Mouse (Mus musculus): ENCODE measurements around the gene Enc1. TPM values are rescaled to one million over a fixed set of nuclear protein-coding genes. Genes with fewer than 3 reads are reported as not detected.

Enc1 gene
- polyA plus RNA-seq, 1 experiment from 2014 or later: 0.67 TPM

DNA sequence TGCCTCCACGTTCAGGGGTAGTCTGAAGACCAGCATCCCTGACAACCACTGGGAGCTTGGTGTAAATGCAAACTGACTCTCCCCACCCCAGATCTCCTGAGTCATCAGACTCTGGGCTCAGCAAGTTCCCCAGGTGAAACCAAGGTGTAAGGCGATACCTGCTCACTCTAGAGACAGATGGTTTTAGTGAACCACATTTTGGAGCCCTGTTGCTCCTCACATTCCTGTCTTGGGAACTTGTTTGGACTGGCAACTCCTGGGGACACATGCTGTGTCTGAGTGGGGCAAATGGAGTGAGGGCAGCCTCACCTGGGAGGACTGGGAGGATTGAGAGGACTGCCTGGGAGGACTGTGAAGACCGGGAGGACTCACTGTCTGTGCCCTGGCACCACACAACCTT is 13.1 kb upstream of the Enc1 start:
- no peak for ATAC-seq (ENCODE audit: insufficient read depth)
- Histone ChIP-seq H3K27me3 (no peaks in the 10 kb centered on the region), H3K9ac (no peak overlapping the region), H3K9me3 (replicated peaks) (no peaks in the 10 kb centered on the region), H3K4me2 (no peak overlapping the region), H3K4me1 (replicated peaks) (peaks cover 5% of the 10 kb centered on the region; the same call in 1 of the 2 replicates), H3K4me3 (replicated peaks) (no peak overlapping the region), H3K27ac (replicated peaks) (no peak overlapping the region), H3K36me3 (replicated peaks) (no peaks in the 10 kb centered on the region)
- 62% methylated on average over 3 of the region's 3 CpGs for WGBS (ENCODE audit: insufficient replicate concordance)

DNA sequence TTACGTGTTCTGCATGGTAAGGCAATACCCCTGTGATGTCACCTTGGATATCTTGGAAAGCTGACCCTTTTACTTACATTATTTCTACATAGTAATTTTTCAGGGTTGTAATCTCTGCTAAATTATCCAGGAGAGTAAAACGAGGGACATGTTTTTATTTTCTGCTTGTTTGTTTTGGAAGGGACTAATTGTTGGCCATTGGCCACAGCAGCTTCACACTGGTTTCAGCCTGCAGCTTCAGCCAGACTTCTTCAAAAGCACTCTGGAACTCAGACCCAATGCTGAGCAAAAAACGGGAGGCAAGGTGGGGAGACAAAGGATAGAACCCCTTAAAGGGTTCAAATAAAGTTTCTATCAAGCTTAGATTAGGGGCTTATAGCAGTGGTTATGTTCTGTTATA is 10.8 kb upstream of the Enc1 start:
- WGBS (ENCODE audit: insufficient replicate concordance): 50% methylated on average over 3 of the region's 3 CpGs

DNA sequence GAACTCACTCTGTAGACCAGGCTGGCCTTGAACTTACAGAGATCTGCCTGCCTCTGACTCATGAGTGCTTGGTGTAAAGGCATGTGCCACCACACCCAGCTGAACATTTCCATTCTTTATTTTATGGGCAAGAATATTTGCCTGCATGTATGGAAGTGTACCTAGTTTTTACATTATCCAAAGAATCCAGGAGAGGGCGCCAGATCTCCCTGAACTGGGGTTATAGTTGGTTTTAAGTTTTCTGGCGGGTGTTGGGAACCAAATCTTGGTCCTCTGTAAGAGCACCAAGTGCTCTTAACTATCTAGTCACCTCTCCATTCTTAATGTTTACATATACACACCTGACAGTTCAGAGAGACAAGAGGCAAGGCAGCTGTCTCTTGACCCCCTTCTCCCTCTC is 7.8 kb upstream of the Enc1 start:
- Histone ChIP-seq H3K27me3 (peaks cover 5% of the 10 kb centered on the region; the same call in 1 of the 2 replicates), H3K27ac (replicated peaks) (no peak overlapping the region), H3K9ac (no peak overlapping the region), H3K4me3 (replicated peaks) (no peak overlapping the region), H3K4me2 (no peak overlapping the region), H3K4me1 (replicated peaks) (peaks cover 3% of the 10 kb centered on the region; the same call in 1 of the 2 replicates), H3K36me3 (replicated peaks) (no peaks in the 10 kb centered on the region), H3K9me3 (replicated peaks) (no peaks in the 10 kb centered on the region)
- 40% methylated on average over 2 of the region's 2 CpGs for WGBS (ENCODE audit: insufficient replicate concordance)
- ATAC-seq (ENCODE audit: insufficient read depth): no peak

More for the DNA sequence above, 10.8 kb upstream of the Enc1 start:
- Histone ChIP-seq H3K4me2 (no peak overlapping the region), H3K4me1 (replicated peaks) (peaks cover 5% of the 10 kb centered on the region; the same call in 1 of the 2 replicates), H3K27ac (replicated peaks) (no peak overlapping the region), H3K9ac (no peak overlapping the region), H3K9me3 (replicated peaks) (no peaks in the 10 kb centered on the region), H3K36me3 (replicated peaks) (no peaks in the 10 kb centered on the region), H3K27me3 (no peaks in the 10 kb centered on the region), H3K4me3 (replicated peaks) (no peak overlapping the region)
- ATAC-seq (ENCODE audit: insufficient read depth): no peak

DNA sequence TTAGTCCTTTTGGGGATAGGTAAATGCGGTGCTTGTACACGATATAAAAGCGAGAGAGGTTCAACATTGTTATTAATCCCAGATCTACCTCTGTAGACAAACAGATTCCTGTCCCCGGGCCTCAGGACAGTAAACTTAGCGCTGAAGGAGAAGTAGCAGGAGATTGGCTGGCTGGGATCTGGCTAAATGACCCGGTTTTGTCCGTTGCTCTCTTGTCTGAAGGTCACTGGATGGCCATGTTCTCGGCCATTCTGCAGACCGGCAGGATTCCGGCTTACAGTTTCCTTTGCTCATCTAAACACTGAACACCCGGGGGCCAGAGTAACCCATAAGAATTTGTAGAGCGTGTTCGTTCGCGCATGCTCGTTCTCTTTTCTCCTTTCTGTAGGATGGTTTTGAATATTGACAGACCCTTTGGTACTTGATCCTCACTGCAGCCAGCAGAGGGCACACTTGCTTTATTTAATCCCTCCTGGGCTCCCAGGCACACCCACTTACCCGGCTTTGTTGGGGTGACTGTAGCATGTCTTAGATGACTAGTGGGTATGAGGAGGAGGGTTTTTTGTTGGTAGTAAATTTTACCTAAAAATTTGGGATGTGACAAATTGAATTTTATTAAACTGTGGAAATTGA is 6.0 kb upstream of the Enc1 start:
- 0 out of 2 replicates have a peak overlapping the region, but pooled peaks have one; percentile 21 for H3K4me3 ChIP-seq (replicated peaks)
- 16% methylated on average over 17 of the region's 17 CpGs for WGBS (ENCODE audit: insufficient replicate concordance)
- H3K9ac ChIP-seq: no peak overlapping the region
- no peaks in the 10 kb centered on the region for H3K36me3 ChIP-seq (replicated peaks)
- H3K9me3 ChIP-seq (replicated peaks): no peaks in the 10 kb centered on the region
- peaks cover 3% of the 10 kb centered on the region; the same call in 1 of the 2 replicates for H3K4me1 ChIP-seq (replicated peaks)
- peaks cover 24% of the 10 kb centered on the region for H3K27me3 ChIP-seq
- peak overlapping the region; percentile 52 for H3K4me2 ChIP-seq
- ATAC-seq (ENCODE audit: insufficient read depth): no peak
- no peak overlapping the region for H3K27ac ChIP-seq (replicated peaks)

DNA sequence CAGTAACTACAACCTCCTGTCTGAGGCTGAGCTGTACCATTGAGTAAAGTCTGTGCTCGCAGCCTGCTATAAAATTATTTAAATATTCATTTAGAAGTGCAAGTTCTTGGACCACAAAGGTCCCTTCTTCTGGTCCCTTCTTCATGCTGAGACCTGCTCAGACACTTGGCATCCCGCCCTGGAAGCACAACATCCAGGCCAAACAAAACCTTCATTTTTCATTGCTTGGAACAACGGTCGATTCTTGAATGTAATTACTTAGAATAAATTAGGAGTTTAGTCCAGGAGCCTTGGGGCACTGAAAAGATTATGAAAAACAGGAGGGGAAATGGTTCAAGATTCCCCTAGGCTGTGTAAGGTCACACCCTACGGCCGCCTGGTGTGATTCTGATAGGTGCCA is 5.0 kb upstream of the Enc1 start:
- Histone ChIP-seq H3K4me3 (replicated peaks) (no peak overlapping the region), H3K9ac (no peak overlapping the region), H3K4me2 (no peak overlapping the region), H3K27ac (replicated peaks) (no peak overlapping the region), H3K9me3 (replicated peaks) (no peaks in the 10 kb centered on the region), H3K4me1 (replicated peaks) (peaks cover 3% of the 10 kb centered on the region), H3K36me3 (replicated peaks) (no peaks in the 10 kb centered on the region), H3K27me3 (peaks cover 34% of the 10 kb centered on the region)
- 70% methylated on average over 6 of the region's 6 CpGs for WGBS (ENCODE audit: insufficient replicate concordance)
- no peak for ATAC-seq (ENCODE audit: insufficient read depth)

DNA sequence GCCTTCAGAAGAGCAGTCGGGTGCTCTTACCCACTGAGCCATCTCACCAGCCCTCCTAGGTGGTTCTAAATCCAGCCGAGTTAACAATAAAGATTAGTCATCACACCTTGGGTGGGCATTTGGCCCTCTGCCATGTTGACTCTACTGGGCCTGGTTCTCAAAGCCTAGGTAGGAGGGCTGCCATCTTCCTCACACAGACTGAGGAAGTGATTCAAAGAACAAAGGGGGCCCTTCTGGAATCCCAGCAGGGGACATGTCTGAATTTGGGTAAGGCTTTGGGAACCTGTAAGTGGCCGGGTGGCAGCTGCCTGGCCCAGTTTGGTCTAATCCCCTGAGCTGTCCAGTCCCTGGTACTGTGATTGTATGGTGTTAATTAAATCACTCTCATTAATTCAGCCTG is 3.2 kb upstream of the Enc1 start:
- Histone ChIP-seq H3K27ac (replicated peaks) (no peak overlapping the region), H3K27me3 (peaks cover 52% of the 10 kb centered on the region), H3K36me3 (replicated peaks) (no peaks in the 10 kb centered on the region), H3K9me3 (replicated peaks) (no peaks in the 10 kb centered on the region), H3K9ac (no peak overlapping the region), H3K4me2 (no peak overlapping the region), H3K4me3 (replicated peaks) (no peak overlapping the region), H3K4me1 (replicated peaks) (peaks cover 6% of the 10 kb centered on the region)
- ATAC-seq (ENCODE audit: insufficient read depth): no peak
- WGBS (ENCODE audit: insufficient replicate concordance): 44% methylated on average over 3 of the region's 3 CpGs

DNA sequence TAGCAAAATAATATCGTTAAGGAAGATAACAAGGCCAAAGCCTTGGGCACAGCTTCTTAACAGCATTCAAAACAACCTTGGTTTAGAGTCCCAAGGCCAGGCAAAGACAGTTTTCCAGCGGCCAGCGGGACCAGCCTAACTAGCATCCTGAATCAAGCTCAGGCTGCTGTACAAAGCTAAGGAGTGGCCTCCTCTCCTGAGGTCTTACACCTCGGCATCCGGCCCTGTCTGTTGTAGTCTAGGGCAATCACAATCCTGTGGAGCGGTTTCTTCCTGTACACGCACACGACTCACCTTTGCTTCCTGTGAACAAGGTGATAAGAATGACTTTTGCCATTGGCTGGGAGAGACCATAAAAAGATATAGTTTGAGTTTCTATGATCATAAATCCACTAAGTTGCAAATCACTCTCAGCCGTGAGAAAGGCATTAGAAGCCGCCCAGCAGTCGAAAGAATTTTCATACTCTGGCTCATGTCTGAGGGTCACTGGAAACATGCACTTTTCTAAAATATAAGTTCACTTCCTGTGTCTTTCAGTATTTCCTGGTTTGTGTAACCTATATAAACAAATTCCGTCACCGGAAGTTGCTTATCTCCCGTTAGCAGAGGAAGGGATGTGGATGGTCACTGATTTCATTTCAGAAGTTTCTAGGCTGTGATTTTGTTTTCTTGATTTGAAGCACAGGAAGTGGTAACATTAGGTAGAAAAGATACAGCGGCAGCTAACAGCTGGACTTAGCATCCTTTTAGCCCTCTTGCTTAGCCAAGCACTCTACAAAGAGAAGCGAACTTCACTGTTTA is 2.5 kb upstream of the Enc1 start:
- H3K27me3 ChIP-seq: peaks cover 56% of the 10 kb centered on the region
- no peak overlapping the region for H3K9ac ChIP-seq
- no peak overlapping the region for H3K4me2 ChIP-seq
- no peak overlapping the region for H3K27ac ChIP-seq (replicated peaks)
- WGBS (ENCODE audit: insufficient replicate concordance): 27% methylated on average over 16 of the region's 16 CpGs
- H3K4me1 ChIP-seq (replicated peaks): peaks cover 11% of the 10 kb centered on the region
- H3K36me3 ChIP-seq (replicated peaks): no peaks in the 10 kb centered on the region
- no peak for ATAC-seq (ENCODE audit: insufficient read depth)
- H3K9me3 ChIP-seq (replicated peaks): no peaks in the 10 kb centered on the region
- no peak overlapping the region for H3K4me3 ChIP-seq (replicated peaks)

DNA sequence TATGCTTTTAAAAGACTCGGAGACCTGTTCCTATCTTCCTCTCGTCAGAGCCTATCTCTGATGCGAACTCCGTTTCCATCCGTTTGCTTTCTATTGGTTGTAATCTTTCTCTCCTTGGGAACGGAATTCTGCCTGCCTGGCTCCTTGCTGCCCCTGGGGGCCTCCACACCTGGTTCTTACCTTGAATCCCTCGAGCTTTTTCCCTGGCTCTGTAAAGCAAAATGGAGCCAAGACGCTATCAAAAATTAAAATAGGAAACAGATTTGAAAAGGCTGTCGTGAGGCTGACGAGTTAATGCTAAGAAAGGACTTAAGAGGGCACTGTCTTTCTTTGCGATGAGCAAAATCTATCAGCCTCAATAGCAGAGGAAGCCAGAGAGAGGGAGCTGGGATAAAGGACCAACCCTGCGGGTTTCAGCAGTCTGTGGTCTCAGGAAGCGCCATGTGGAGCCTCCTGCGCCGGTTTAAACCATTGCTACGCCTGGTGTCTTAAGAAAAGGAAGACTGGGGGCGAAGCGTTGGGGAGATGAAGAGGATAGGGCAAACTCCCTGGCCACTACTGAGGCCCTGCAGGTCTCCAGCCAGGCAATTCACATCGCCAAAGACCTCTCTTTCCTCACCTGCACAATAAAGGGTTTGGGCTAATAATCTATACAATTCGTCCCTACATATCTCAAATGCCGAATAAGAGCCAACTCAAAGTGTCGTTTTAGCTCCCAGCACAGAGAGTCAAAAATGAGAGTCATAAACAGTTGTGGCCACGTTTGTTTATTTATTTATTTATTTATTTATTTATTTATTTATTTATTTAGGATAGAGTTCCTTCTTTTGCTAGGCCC is 1.3 kb upstream of the Enc1 start:
- Histone ChIP-seq H3K4me1 (replicated peaks) (peaks cover 11% of the 10 kb centered on the region), H3K27me3 (peaks cover 56% of the 10 kb centered on the region), H3K9me3 (replicated peaks) (no peaks in the 10 kb centered on the region), H3K9ac (no peak overlapping the region), H3K4me2 (peak overlapping the region; percentile 79), H3K27ac (replicated peaks) (no peak overlapping the region), H3K36me3 (replicated peaks) (no peaks in the 10 kb centered on the region), H3K4me3 (replicated peaks) (no peak overlapping the region)
- ATAC-seq (ENCODE audit: insufficient read depth): no peak
- WGBS (ENCODE audit: insufficient replicate concordance): 4% methylated on average over 23 of the region's 23 CpGs

DNA sequence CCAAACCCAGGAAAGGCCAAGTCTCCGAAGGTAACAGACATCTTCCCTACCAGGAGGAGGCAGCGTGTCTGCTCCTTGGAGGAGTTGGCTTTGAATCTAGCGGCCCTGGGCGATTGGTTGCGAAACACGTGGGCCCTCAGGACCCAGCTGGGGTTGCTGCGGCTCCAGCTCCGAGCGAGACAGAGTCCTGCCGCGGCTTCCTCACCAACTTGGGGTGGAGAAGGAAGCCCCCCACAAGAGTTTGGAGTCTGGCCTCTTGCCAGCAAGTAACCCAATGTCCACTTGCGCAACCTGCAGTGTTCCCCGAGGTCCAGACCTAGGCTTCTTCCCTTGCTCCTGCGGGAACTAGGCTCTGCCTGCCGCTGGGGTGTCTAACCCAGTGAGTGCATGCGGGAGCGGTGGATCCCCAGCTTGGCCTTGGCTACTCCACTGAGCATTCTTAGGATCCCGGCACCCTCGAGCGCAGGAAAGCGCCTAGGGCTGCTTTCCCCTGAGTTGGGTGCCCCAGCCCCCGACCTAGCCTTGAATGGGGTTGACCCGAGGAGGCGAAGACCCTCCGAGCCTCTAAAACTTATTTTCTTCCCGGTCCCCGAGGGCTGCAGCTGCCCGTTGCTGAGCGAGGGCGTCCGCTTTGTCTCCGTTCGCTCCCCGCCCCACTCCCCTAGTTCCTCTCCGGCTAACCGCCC is 483 bp upstream of the Enc1 start:
- H3K4me3 ChIP-seq (replicated peaks): peak overlapping the region; percentile 64
- H3K9ac ChIP-seq: peak overlapping the region; percentile 48; the same call in 1 of the 2 replicates
- H3K27me3 ChIP-seq: peaks cover 56% of the 10 kb centered on the region
- H3K27ac ChIP-seq (replicated peaks): peak overlapping the region; percentile 76
- H3K9me3 ChIP-seq (replicated peaks): no peaks in the 10 kb centered on the region
- peak; percentile 48 for ATAC-seq (ENCODE audit: insufficient read depth)
- peaks cover 8% of the 10 kb centered on the region for H3K4me1 ChIP-seq (replicated peaks)
- WGBS (ENCODE audit: insufficient replicate concordance): 0% methylated on average over 34 of the region's 36 CpGs
- H3K4me2 ChIP-seq: peak overlapping the region; percentile 79
- no peaks in the 10 kb centered on the region for H3K36me3 ChIP-seq (replicated peaks)

DNA sequence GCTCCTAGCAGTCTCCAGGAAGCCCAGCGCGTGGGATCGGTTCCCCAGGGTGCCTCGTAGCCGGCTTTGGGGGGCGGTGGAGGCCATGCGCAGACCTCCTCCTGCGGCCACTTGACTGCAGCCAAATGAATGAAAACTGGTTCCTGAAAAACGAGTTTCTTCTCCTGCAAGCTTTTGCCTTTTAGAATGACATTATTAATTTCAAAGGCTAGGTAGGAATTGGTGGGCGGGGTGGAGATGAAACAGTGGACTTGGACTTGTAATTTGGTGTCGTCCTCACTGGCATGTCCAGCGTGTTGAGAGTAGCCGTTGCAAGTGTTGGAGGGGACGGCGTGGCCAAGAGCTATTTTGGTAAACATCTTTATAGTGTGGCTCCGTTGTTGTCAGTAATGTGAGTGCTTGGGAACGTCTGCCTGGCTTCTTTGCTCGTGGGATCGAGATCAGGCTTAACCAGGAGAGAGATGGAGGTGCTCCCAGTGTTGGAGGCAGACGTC is 929 bp downstream of the Enc1 start:
- H3K9me3 ChIP-seq (replicated peaks): no peaks in the 10 kb centered on the region
- peak overlapping the region; percentile 54; the same call in 1 of the 2 replicates for H3K9ac ChIP-seq
- peak overlapping the region; percentile 64 for H3K4me3 ChIP-seq (replicated peaks)
- no peak for ATAC-seq (ENCODE audit: insufficient read depth)
- peaks cover 56% of the 10 kb centered on the region for H3K27me3 ChIP-seq
- peaks cover 8% of the 10 kb centered on the region for H3K4me1 ChIP-seq (replicated peaks)
- 1% methylated on average over 20 of the region's 20 CpGs for WGBS (ENCODE audit: insufficient replicate concordance)
- peaks cover 10% of the 10 kb centered on the region for H3K36me3 ChIP-seq (replicated peaks)
- H3K27ac ChIP-seq (replicated peaks): 0 out of 2 replicates have a peak overlapping the region, but pooled peaks have one; percentile 67
- peak overlapping the region; percentile 79 for H3K4me2 ChIP-seq
